Mouse (Mus musculus) bone marrow macrophage, adult 2 months (primary cell): ENCODE data around the gene Btbd6. TPM values are rescaled to one million over a fixed set of nuclear protein-coding genes. Genes with fewer than 3 reads are reported as not detected.
A peak's percentile ranks its signal among the peaks of the same experiment; 100 is the strongest.

Experiments
- H3K27ac ChIP-seq: 2 replicates; pipeline ENCODE4 v1.5.1; 2012; ENCODE audit warnings: low read depth, low read length; ENCODE audit not compliant: insufficient read depth
- H3K4me1 ChIP-seq: 2 replicates; pipeline ENCODE4 v1.6.1; 2012; ENCODE audit warnings: low read length; ENCODE audit not compliant: control insufficient read depth, insufficient read depth
- H3K4me3 ChIP-seq: 2 replicates; pipeline ENCODE4 v1.5.1; 2012; ENCODE audit warnings: mild to moderate bottlenecking, low read length, moderate library complexity; ENCODE audit not compliant: insufficient read depth
- CTCF ChIP-seq: IDR thresholded peaks from 2 replicates; pipeline ENCODE4 v1.5.1; 2012; ENCODE audit warnings: low read depth, mild to moderate bottlenecking, low read length, moderate library complexity
- POLR2A ChIP-seq: IDR thresholded peaks from 2 replicates; pipeline ENCODE4 v1.6.1; 2012; ENCODE audit warnings: mild to moderate bottlenecking, low read depth, low read length, borderline replicate concordance
- polyA plus RNA-seq: library from polyadenylated mRNA; stranded (reverse); fragments of >200 nt; gene quantifications from 2 replicates; pipeline ENCODE4 v1.2.4, GENCODE M21; 2012; ENCODE audit not compliant: missing spikeins, insufficient read depth, insufficient read length

Btbd6 gene
- polyA plus RNA-seq, 1 experiment = 9.0 TPM

GRCm38 (mm10) chr12:113004993-113005392 lies 28.7 kb downstream of the Btbd6 start:
- Histone ChIP-seq H3K4me3 (no peak overlapping the region), H3K27ac (no peak overlapping the region), H3K4me1 (peaks cover 10% of the 10 kb centered on the region)
- TF ChIP-seq CTCF (peak; percentile 52; the same call in 1 of the 2 replicates), POLR2A (no peak)

- H3K4me1 ChIP-seq = peaks cover 38% of the 10 kb centered on the region
Observed at GRCm38 (mm10) chr12:113011702-113012360, 35.5 kb downstream of the Btbd6 start.

GRCm38 (mm10) chr12:113012443-113012842 lies 36.2 kb downstream of the Btbd6 start:
- TF ChIP-seq POLR2A (no peak), CTCF (no peak)
- Histone ChIP-seq H3K27ac (no peak overlapping the region), H3K4me3 (no peak overlapping the region), H3K4me1 (peaks cover 41% of the 10 kb centered on the region)

More at GRCm38 (mm10) chr12:113011702-113012360, 35.5 kb downstream of the Btbd6 start:
- no peak overlapping the region for H3K27ac ChIP-seq
- H3K4me3 ChIP-seq = no peak overlapping the region
- TF ChIP-seq CTCF = no peak
- TF ChIP-seq POLR2A = no peak

- TF ChIP-seq POLR2A (no peak), CTCF (no peak)
- Histone ChIP-seq H3K4me1 (peaks cover 46% of the 10 kb centered on the region), H3K4me3 (no peak overlapping the region), H3K27ac (no peak overlapping the region)
Observed at GRCm38 (mm10) chr12:113013021-113013491, 36.8 kb downstream of the Btbd6 start.

- peaks cover 52% of the 10 kb centered on the region for H3K4me1 ChIP-seq
- H3K27ac ChIP-seq = peak within 1 kb of the TSS; percentile 26
- TF ChIP-seq CTCF (no peak), POLR2A (no peak)
- peak within 1 kb of the TSS; percentile 84 for H3K4me3 ChIP-seq
Observed at GRCm38 (mm10) chr12:113013604-113014558, 37.6 kb downstream of the Btbd6 start, which contains the start of gene Pacs2. Gene Pacs2, plus strand, starts transcription at chr12:113014508.

GRCm38 (mm10) chr12:113014561-113015556 lies 38.6 kb downstream of the Btbd6 start:
- TF ChIP-seq POLR2A (no peak), CTCF (no peak)
- H3K4me3 ChIP-seq = peak overlapping the region; percentile 84
- peaks cover 52% of the 10 kb centered on the region for H3K4me1 ChIP-seq
- H3K27ac ChIP-seq = peak overlapping the region; percentile 26

- TF ChIP-seq POLR2A (no peak), CTCF (no peak)
- no peak overlapping the region for H3K4me3 ChIP-seq
- peaks cover 52% of the 10 kb centered on the region for H3K4me1 ChIP-seq
- no peak overlapping the region for H3K27ac ChIP-seq
Observed at GRCm38 (mm10) chr12:113015956-113016355, 39.7 kb downstream of the Btbd6 start.

- Histone ChIP-seq H3K27ac (peak overlapping the region; percentile 3; the same call in 1 of the 2 replicates), H3K4me1 (peaks cover 44% of the 10 kb centered on the region)
Observed at GRCm38 (mm10) chr12:113016976-113017375, 40.7 kb downstream of the Btbd6 start.

GRCm38 (mm10) chr12:113017429-113017984 lies 41.2 kb downstream of the Btbd6 start:
- Histone ChIP-seq H3K4me3 (0 out of 2 replicates have a peak overlapping the region, but pooled peaks have one; percentile 1), H3K27ac (no peak overlapping the region), H3K4me1 (peaks cover 40% of the 10 kb centered on the region)
- TF ChIP-seq CTCF = no peak
- TF ChIP-seq POLR2A = no peak

More at GRCm38 (mm10) chr12:113016976-113017375, 40.7 kb downstream of the Btbd6 start:
- TF ChIP-seq CTCF (no peak), POLR2A (no peak)
- no peak overlapping the region for H3K4me3 ChIP-seq
